Mouse (Mus musculus) heart, adult 18-20 months (tissue): ENCODE measurements around the gene Dab1. TPM values are rescaled to one million over a fixed set of nuclear protein-coding genes. Genes with fewer than 3 reads are reported as not detected.
A peak's percentile ranks its signal among the peaks of the same experiment; 100 is the strongest.

Source experiments
- DNase-seq, 2 experiments: peaks; one replicate each; pipeline ENCODE4 v3.0.0; 2021 to 2022; ENCODE audit warnings: mixed read lengths in 1 of 2
- total RNA-seq, 2 experiments: library from RNA; stranded (reverse); gene quantifications; 2 replicates each; pipeline ENCODE4 v1.2.3; 2021

The Dab1 gene
- total RNA-seq, 2 experiments from 2014 or later = 0.05 TPM; not detected in 1

GRCm38 (mm10) chr4:104670741-104671140, 1051.6 kb downstream of the Dab1 start:
- no peak for DNase-seq

- DNase-seq = no peak
Measured at GRCm38 (mm10) chr4:104673317-104673716, 1054.2 kb downstream of the Dab1 start.

- DNase-seq = no peak
Measured at GRCm38 (mm10) chr4:104674706-104675105, 1055.5 kb downstream of the Dab1 start.

GRCm38 (mm10) chr4:104678234-104678633, 1059.1 kb downstream of the Dab1 start:
- DNase-seq = no peak

- no peak for DNase-seq
Measured at GRCm38 (mm10) chr4:104680475-104680874, 1061.3 kb downstream of the Dab1 start.

GRCm38 (mm10) chr4:104686137-104686809, 1067.1 kb downstream of the Dab1 start:
- DNase-seq = no peak

GRCm38 (mm10) chr4:104689047-104689446, 1069.9 kb downstream of the Dab1 start:
- DNase-seq = no peak

GRCm38 (mm10) chr4:104691026-104691425, 1071.9 kb downstream of the Dab1 start:
- no peak for DNase-seq

- DNase-seq = no peak
Measured at GRCm38 (mm10) chr4:104694188-104694587, 1075.0 kb downstream of the Dab1 start.

- no peak for DNase-seq
Measured at GRCm38 (mm10) chr4:104696522-104696921, 1077.4 kb downstream of the Dab1 start.

- peak in 1 of 2 experiments; percentile 28 for DNase-seq
Measured at GRCm38 (mm10) chr4:104697703-104698102, 1078.5 kb downstream of the Dab1 start.

GRCm38 (mm10) chr4:104705664-104706645, 1086.8 kb downstream of the Dab1 start:
- no peak for DNase-seq

GRCm38 (mm10) chr4:104712338-104713083, 1093.4 kb downstream of the Dab1 start:
- no peak for DNase-seq

GRCm38 (mm10) chr4:104714925-104715519, 1095.9 kb downstream of the Dab1 start:
- DNase-seq = peak; percentile 17 to 22

GRCm38 (mm10) chr4:104715857-104716256, 1096.7 kb downstream of the Dab1 start:
- DNase-seq = no peak

- no peak for DNase-seq
Measured at GRCm38 (mm10) chr4:104716506-104716905, 1097.3 kb downstream of the Dab1 start.

- no peak for DNase-seq
Measured at GRCm38 (mm10) chr4:104718973-104719795, 1100.0 kb downstream of the Dab1 start.

GRCm38 (mm10) chr4:104723527-104724045, 1104.4 kb downstream of the Dab1 start:
- no peak for DNase-seq

- no peak for DNase-seq
Measured at GRCm38 (mm10) chr4:104724258-104724657, 1105.1 kb downstream of the Dab1 start.

- DNase-seq = peak in 1 of 2 experiments; percentile 10
Measured at GRCm38 (mm10) chr4:104725673-104726072, 1106.5 kb downstream of the Dab1 start.

GRCm38 (mm10) chr4:104729185-104729584, 1110.0 kb downstream of the Dab1 start:
- DNase-seq = peak; percentile 23 to 27
